Mouse (Mus musculus) embryonic fibroblast, embryonic 13.5 days (primary cell): ENCODE measurements around the gene Sorbs2.

Source experiments
- CTCF ChIP-seq: IDR thresholded peaks from 2 replicates; pipeline ENCODE4 v1.5.1; 2011; ENCODE audit warnings: mild to moderate bottlenecking, control low read depth, low read length, moderate library complexity, borderline replicate concordance; ENCODE audit not compliant: insufficient read depth
- POLR2A ChIP-seq: IDR thresholded peaks from 2 replicates; pipeline ENCODE4 v1.6.1; 2011; ENCODE audit warnings: low read depth, mild to moderate bottlenecking, control low read depth, low read length, moderate library complexity

DNA sequence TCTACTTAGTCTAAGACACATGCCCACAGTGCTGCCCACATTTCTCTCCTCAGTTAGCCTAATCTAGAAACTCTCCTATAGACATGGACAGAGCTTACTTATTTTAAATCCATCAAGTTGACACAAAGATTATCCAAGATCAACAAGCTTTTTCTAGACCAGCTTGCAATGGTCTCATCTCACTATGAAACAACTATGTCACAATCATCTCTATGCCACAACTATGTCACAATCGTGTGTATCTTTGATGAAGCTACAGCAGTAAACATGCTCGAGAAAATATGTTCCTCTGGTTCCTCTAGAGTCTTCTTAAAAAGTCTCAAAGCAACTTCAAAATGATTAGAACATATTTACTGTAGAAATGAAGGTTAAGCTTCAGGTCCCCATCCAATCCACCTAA, 89.0 kb downstream of the Sorbs2 start:
- no peak for TF ChIP-seq POLR2A
- no peak for TF ChIP-seq CTCF
